Mouse (Mus musculus): ENCODE results near the gene Rbm41.

Rbm41 gene

DNA sequence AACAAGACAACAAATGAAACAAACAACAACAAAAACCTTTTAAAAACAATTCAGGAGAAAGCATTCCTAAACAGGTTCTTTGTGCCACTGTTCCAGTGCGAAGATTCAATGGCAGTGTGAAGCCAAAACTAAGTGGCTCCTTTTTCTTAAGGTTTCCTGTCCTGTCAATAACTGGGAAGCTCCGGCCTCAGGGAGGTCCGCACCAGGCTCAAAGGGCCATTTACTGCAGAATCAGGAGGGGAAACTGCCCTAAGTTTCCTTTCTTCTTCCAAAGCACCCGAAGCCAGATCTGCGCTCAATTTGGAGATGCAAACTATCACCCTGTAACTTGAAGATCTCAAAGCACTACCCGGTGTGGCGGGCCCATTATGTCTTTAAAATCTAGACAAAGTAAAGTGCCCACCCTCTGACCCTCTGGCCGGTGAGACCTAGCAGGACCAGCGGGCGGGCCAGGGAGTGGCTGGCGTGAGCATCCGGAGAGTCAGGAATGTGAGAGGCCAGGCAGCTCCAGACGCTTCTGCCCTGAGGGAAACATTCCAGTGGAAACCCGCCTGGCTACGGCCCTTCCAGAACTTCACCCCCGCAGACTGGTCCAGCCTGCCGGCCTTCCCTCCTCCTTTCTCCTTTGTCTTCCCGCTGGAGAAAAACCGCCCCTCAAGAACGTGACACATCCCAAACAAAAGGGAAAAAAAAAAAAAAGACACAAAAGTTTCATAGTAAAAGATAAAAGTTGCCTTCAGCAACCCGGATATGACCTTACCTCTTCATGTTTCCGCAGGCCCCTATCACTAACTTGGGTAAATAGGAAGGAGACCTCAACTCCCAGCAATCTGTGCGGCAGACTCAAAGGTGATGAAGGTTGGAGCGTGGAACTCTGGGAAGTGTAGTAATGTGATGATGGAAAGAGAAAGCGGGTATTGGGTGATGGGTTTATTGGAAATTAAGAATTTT is at the start of gene Rbm41:
Gene Rbm41, minus strand, starts transcription at position 856 of the 951 bp plus-strand sequence.
- DNase-seq (ENCODE audit: low read depth, low spot score): peak; percentile 77

DNA sequence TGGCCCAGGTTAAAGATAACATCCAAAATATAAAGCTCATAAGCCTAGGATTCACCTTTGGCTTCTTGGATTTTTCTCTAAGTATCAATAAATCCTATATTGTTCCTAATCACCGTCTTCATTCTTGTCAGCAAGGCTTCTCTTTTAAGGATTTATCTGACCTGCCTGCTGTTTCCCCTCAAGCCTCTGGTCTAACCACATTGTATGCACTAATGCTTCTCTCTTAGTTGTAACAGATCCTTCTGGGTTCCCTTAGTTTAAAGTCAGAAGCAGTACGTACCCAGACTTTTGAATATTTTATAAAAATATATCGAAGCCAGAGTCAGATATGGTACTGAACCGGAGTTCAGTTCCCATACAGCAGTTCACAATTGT is 283 bp upstream of the Rbm41 start:
- no peak for DNase-seq (ENCODE audit: low read depth, low spot score)

DNA sequence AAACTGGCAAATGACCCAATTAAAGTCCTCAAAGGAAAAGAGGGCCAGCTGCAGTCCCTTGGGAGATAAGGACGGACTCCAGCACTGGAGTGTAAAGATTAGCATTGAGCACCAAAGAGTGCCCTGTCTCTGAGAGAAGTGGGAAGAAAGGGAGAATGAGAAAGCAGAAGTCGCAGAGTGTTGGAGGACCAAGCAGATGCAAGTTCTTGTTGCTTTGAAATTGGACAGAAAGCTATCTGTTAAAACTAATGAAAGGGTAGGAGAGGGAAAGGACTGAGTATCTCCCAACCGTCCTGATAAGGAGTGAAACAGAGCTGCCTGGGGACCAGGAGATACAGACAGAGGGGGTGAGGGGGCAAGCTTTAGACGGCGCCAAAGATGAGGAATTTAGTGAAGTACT is 16.3 kb downstream of the Rbm41 start:
- no peak for DNase-seq (ENCODE audit: low read depth, low spot score)

DNA sequence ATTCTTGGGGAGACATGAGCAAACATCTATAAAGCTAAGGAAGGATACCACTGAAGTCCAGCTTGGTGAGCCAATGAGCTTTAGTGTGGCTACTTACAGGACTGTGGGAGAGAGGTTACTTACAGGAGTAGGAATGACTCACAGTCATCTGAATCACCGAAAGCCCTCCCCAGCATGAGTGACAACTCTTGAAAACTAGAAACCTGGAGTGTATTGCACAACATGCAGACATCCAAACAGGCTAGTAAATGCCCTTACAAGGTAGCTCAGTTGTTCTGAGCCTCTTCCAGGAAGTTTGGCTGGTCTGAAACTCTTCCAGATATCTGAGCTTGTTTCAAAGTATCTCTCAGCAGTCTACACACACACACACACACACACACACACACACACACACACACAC is 64.9 kb downstream of the Rbm41 start:
- DNase-seq (ENCODE audit: low read depth, low spot score): no peak

DNA sequence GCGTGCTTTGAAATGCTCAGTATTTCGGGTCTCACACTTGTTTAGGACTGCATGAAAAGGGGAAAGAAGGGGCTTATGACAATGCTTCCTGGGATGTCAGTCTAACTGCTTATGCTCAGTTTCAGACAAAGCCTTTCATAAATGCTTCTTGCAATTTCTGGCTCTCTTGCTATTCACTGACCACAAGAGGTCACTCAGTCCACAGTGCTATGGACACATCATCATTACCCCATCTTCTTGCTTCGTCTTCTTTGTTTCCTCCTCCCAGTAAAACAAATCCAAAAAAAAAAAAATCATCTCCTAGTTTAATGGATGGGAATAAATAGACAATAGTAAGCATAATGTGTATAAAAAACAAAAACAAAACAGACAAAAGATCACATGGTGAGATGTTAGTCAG is 65.9 kb downstream of the Rbm41 start:
- DNase-seq (ENCODE audit: low read depth, low spot score): no peak

DNA sequence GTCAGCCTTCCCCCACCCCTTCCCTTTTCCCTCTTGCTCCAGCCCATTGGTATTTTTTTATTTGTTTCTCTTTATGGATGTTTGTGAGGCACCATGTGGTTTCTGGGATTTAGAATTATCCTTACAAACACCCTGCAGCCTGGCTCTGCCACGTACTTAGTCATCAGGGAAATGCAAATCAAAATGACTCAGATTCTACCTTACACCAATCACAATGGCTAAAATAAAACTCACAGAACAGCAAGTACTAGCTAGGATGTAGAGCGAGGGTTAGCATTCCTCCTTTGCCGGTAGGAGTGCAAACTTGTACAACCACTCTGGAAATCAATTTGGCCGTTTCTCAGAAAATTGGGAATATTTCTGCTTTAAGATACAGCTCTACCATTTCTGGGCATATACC is 77.8 kb downstream of the Rbm41 start:
- DNase-seq (ENCODE audit: low read depth, low spot score): no peak

DNA sequence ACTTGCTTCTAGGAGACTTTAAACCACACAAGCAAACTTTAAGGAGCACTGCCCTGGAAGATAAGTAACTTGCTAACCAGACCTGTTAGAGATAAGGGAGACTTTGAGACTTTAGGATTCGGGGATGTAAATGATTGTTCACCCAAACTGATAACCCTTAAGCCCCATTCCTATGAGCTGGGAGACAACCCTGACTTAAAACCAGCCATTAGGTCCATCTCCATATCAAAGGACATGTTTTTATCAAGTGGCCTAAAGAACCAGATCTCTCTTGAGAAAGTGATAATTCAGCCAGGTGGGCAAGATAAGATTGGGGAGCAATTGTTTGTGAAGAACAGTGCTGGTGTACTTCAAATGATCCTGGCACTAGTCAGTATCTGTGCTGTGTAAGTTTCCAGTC is 107.0 kb downstream of the Rbm41 start:
- no peak for DNase-seq (ENCODE audit: low read depth, low spot score)

DNA sequence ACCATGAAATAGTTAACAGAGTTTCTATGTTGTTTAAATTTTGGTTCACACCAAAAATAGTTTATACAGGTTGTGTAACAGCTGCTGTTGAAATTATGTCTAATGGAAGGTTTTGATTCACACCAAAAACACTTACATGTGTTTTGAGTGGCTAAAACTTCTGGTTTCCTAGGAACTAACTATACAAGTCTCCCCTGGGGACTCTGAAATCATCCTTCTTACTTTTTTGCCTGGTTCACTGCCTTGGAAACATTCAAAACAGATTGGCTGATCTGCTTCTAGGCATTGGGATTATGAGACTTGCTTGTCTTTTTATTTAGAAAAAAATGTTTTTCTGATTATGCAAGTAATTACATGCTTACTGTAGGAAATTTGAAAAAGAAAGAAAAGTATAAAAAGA is 115.2 kb downstream of the Rbm41 start:
- DNase-seq (ENCODE audit: low read depth, low spot score): no peak

DNA sequence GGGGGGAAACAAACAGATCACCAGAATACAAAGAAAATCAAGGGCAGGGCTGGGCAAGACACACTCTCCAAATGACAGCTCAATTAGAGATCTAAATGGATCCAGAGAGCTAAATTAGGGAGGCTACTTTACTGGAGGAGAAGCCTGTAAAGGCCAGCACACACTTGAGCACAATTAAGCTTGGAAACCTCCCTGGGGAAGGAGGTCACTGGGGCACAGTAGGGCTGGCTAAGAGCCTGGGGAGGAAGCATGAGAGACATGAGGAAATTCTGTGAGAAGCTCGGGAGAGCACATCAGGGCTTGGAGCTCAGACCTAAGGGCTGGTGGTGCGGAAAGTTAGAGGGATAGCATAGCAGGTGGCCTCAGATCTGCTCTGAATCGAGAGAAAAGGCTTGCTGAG is 120.5 kb downstream of the Rbm41 start:
- DNase-seq (ENCODE audit: low read depth, low spot score): no peak

DNA sequence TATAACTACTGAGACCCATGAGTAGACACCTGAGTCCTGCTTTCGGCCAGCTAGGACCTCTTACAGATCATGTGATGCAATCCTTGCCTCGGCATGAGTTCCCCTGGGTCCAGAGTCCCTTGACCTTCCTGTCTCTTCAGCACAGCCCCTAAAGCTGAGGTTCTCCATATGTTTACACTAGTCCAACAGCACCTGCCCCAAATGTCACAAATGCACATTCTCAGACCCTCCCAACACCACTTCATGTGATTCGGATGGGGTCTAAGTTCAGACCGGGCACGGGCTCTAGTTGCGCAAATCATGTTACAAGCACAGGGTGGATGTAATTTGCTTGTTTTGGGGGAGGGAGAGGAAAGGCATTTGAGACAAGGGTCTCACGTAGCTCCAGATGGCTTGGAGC is 121.3 kb downstream of the Rbm41 start:
- no peak for DNase-seq (ENCODE audit: low read depth, low spot score)

DNA sequence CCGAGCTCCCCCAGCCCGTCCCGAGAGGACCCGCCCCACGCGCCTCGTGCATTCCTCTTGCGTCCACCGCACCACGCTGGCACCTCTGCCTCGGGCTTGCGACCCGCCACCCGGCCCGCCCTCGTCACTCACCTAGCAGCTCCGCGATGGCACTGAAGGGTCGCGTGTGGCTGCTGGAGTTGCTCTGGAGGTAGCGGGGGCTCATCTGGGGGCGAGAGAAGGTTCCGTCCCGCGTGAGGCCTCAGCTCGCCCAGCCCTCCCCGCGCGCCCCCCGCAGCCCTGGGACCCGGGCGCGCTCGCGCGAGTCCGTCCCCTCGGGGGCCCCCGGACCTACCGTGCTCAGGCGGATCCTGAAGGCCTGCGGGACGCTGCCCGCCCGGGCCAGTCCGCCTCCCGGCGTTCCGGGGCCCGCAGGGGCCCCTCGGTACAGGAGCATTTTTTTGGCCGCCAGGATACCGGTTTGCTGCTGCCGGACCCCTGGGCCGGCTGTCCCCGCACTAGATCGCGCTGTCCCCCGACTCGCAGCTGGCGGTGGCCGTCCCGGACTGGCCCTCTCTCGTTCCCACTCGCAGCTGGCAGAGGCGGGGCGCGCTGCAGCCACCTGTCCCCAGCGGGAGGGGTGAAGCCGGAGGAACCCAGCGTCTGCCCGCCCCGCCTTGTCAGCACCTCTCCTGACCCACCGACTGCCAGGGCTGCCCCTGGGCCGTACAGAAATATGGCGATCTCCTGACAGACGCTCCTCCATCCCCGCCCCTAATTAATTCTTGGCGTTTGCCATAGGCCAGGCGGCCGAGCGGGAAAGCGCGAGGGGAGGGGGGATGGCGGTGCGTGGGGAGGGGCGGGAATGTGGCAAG is 127.2 kb downstream of the Rbm41 start, which contains the start of gene Morc4:
Gene Morc4, minus strand, starts transcription at position 740 of the 854 bp plus-strand sequence.
- no peak for DNase-seq (ENCODE audit: low read depth, low spot score)

DNA sequence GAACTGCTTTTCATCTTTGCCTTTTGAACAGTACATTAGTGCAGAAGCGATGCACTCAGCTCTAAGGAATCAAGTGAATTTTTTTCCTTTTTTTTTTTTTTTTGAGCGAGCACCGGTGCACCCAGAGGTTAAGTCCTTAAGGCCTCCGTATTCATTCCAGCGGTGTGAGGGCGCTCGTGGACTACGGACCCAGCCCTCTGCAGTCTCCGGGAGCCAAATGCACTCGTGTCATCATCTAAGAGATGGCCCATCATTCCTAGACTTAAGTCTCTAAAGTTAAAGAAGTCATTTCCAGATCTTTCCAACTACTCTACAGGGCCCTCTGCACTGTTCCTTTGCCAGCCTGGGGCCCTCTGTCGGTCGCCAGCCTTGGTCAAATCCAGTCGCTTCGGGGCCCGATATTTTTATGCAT is 128.1 kb downstream of the Rbm41 start:
- no peak for DNase-seq (ENCODE audit: low read depth, low spot score)

DNA sequence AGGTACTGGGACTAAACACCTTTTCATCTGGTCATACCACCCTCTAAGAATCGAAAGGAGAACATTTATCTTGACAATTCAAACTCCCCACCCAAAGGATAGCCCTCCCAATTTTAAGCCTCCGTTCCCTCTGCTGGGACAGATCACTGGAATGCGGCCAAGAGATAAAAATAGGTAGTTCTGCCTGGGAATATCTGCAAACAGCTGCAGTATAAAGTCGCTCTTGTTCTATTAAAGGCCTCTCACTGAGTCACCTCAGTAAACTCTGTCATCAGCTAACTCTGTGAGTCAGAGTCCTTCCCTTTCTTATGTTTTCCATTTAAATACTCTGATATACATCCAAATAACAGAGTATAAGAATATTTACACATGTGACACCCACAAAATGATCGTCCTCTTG is 139.0 kb downstream of the Rbm41 start:
- no peak for DNase-seq (ENCODE audit: low read depth, low spot score)

DNA sequence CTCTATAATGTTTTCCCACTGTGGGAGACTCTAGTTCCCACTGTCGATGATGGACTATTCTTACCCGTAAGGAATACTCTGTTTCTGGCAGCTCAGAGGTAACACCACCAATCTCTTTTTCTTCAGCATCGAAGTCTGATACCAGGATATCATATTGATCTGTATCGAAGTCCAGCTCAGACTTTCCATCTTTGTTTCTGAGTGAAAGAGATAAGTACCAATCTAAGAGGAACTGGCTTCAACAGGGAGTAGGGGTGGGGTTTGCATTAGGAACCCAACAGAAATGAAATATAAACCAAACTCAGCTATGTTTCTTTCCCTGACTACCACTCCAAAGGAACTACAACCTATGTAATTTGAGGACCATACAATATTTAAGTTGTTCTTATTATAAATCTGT is 143.6 kb downstream of the Rbm41 start:
- DNase-seq (ENCODE audit: low read depth, low spot score): no peak

DNA sequence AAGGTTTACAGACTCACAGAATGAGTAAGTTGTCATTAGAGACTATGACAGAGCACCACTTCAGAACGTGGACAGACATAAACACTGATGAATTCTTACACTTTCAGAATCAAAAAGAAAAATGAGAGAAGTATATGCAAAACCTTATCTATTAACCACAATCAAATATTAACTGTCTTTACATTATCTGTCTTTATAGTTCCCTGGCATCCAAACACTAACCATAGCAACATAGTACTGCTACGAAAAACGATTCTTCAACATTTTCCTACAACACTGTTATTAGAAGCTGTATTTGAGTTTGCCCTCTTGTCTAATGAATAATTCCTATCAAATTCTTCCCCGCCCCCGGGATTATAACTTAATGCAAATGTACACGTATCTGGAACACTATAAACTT is 157.3 kb downstream of the Rbm41 start:
- no peak for DNase-seq (ENCODE audit: low read depth, low spot score)
